Mouse (Mus musculus) ES-E14 (cell line): ENCODE data around the gene Stox2. TPM values are rescaled to one million over a fixed set of nuclear protein-coding genes. Genes with fewer than 3 reads are reported as not detected.

Experiments used
- DNase-seq: peaks from one replicate; pipeline ENCODE4 v3.0.0-alpha.2; 2013; ENCODE audit warnings: low read depth, low spot score
- H3K27ac ChIP-seq: 2 replicates; pipeline ENCODE4 v1.5.1; 2012; ENCODE audit warnings: low read depth, mild to moderate bottlenecking, low read length, moderate library complexity, mixed read lengths; ENCODE audit not compliant: poor library complexity, insufficient read depth, severe bottlenecking
- H3K36me3 ChIP-seq: 2 replicates; pipeline ENCODE4 v1.6.1; 2012; ENCODE audit warnings: mild to moderate bottlenecking, low read length, moderate library complexity, mixed read lengths; ENCODE audit not compliant: control insufficient read depth, poor library complexity, insufficient read depth, severe bottlenecking
- H3K4me1 ChIP-seq, 2 experiments: fragments of 150-350 bp in 1 of 2; sonication (generic) in 1 of 2; 2 replicates each; pipeline ENCODE4 v1.6.1; 2012; ENCODE audit warnings: low read length in 2 of 2, mild to moderate bottlenecking in 1 of 2, mixed read lengths in 1 of 2; ENCODE audit not compliant: control insufficient read depth in 2 of 2, insufficient read depth in 2 of 2, poor library complexity in 1 of 2
- H3K4me3 ChIP-seq, 2 experiments: fragments of 150-350 bp in 1 of 2; sonication (generic) in 1 of 2; 2 replicates each; pipeline ENCODE4 v1.5.1; 2012; ENCODE audit warnings: low read length in 2 of 2, low read depth in 1 of 2, mild to moderate bottlenecking in 1 of 2, mixed read lengths in 1 of 2; ENCODE audit not compliant: insufficient read depth in 1 of 2, poor library complexity in 1 of 2, severe bottlenecking in 1 of 2
- H3K9ac ChIP-seq: 2 replicates; pipeline ENCODE4 v1.6.1; 2012; ENCODE audit warnings: low read depth, mild to moderate bottlenecking, low read length, mixed read lengths; ENCODE audit not compliant: poor library complexity, insufficient read depth, severe bottlenecking
- H3K9me3 ChIP-seq: fragments of 150-350 bp; sonication (generic); 2 replicates; pipeline ENCODE4 v1.6.1; 2012; ENCODE audit warnings: low read depth, mild to moderate bottlenecking, low read length; ENCODE audit not compliant: control insufficient read depth, insufficient read depth
- CHD2 ChIP-seq: IDR thresholded peaks from 2 replicates; pipeline ENCODE4 v1.6.1; 2014; ENCODE audit warnings: mild to moderate bottlenecking, low read depth, low read length, inconsistent platforms
- HCFC1 ChIP-seq: IDR thresholded peaks from 2 replicates; pipeline ENCODE4 v1.6.1; 2012; ENCODE audit warnings: low read length, inconsistent platforms, borderline replicate concordance; ENCODE audit not compliant: insufficient read depth
- MAFK ChIP-seq: IDR thresholded peaks from 2 replicates; pipeline ENCODE4 v1.6.1; 2014; ENCODE audit warnings: mild to moderate bottlenecking, low read depth, low read length, inconsistent platforms; ENCODE audit not compliant: insufficient read depth
- ZC3H11A ChIP-seq: IDR thresholded peaks from 2 replicates; pipeline ENCODE4 v1.6.1; 2012; ENCODE audit warnings: low read depth, mild to moderate bottlenecking, inconsistent platforms, low read length, borderline replicate concordance
- ZNF384 ChIP-seq: IDR thresholded peaks from 2 replicates; pipeline ENCODE4 v1.6.1; 2012; ENCODE audit warnings: low read depth, low read length, inconsistent platforms
- in situ Hi-C, 2 experiments: fragments of 600-800 bp; cut with MboI; formaldehyde crosslinking; loops; one replicate each; pipeline ENCODE4 v1.15.1; 2025; ENCODE audit warnings: low sequenced_read_pairs in 2 of 2, inconsistent platforms in 1 of 2; ENCODE audit not compliant: unreplicated experiment in 2 of 2
- total RNA-seq: library from RNA; depleted of rRNA; stranded (reverse); fragments of 300-350 nt; gene quantifications from 2 replicates; pipeline ENCODE4 v1.2.3, GENCODE M21; 2012

Stox2 gene
- total RNA-seq, 1 experiment = 6.8 TPM

DNA sequence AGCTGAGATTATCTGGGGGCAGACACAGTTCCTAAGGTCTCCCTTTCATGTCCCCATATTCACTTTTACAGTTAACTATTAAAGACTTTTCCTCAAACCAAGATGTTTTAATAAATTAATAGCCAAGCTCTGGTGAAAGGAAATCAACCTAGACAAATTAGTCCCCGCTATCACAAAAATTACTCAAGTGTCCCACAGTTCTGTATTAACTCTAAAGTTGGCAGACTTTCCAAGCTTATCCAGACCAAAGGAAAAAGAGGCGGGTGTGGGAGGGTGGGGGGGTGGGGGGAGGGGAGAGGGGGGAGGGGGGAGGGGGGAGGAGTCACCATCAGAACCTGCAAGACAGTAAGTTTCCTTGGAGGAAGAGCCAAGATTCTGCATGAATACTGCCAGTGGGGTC, 41.3 kb downstream of the Stox2 start:
- H3K9ac ChIP-seq = no peak overlapping the region
- DNase-seq = no peak
- no peaks in the 10 kb centered on the region for H3K9me3 ChIP-seq
- no peaks in the 10 kb centered on the region; a peak in 1 of 4 replicates for H3K4me1 ChIP-seq
- no peak overlapping the region for H3K27ac ChIP-seq
- H3K36me3 ChIP-seq = no peaks in the 10 kb centered on the region
- in situ Hi-C loops = no loop called here
- H3K4me3 ChIP-seq = no peak overlapping the region
- TF ChIP-seq MAFK (no peak), CHD2 (no peak), HCFC1 (no peak), ZC3H11A (no peak), ZNF384 (no peak)

DNA sequence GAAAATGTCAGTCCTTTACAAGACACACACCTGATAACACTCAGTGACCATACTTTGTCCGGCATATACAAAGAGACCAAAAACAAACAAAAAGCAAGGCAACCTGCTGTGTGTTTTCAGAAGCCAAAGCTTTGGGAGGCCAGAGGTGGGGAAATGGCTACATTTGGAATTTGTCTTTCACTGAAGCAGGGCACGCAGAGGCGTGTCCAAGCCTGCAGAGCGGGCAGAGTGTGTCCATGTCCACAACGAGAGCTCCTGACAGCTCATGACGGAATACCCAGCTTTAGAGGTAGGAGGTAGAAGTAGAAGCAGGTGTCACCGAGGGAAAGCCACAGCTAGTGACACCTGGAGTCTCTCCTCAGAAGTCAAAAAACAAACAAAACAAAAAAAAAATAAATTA, 53.2 kb downstream of the Stox2 start:
- no peak overlapping the region for H3K27ac ChIP-seq
- in situ Hi-C loops = no loop called here
- H3K4me3 ChIP-seq = no peak overlapping the region
- H3K9ac ChIP-seq = no peak overlapping the region
- H3K4me1 ChIP-seq = peaks cover 2 to 16% of the 10 kb centered on the region in 2 experiments; a peak in 1 of 4 replicates
- TF ChIP-seq MAFK (no peak), CHD2 (no peak), ZNF384 (no peak), ZC3H11A (no peak), HCFC1 (no peak)
- no peak for DNase-seq
- H3K36me3 ChIP-seq = no peaks in the 10 kb centered on the region
- H3K9me3 ChIP-seq = no peaks in the 10 kb centered on the region

DNA sequence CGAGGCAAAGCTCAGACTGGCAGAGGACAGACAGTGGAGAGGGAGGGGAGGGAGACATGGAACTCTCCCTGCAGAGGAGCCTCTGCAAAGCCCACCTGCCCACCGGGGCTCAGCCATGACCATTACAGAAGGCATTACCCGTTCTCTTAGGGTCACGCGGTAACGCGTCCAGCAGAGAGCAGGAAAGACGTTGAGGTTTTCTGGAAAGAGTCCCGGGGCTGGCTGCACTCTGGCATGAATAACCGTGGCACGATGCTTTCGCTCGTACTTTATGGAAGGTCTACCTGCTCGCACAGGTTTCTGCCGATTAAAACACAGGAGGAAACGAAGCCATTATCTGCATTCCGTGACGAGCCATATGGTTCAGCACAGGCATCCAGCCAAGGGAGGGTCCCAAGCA, 53.9 kb downstream of the Stox2 start:
- in situ Hi-C loops = no loop called here
- Histone ChIP-seq H3K36me3 (no peaks in the 10 kb centered on the region), H3K27ac (no peak overlapping the region), H3K9me3 (no peaks in the 10 kb centered on the region), H3K9ac (no peak overlapping the region), H3K4me3 (peak overlapping the region in 1 of 2 experiments; percentile 29; a peak in 2 of 4 replicates), H3K4me1 (peaks cover 2 to 18% of the 10 kb centered on the region in 2 experiments; a peak in 1 of 4 replicates)
- DNase-seq = no peak
- TF ChIP-seq MAFK (no peak), ZC3H11A (no peak), CHD2 (no peak), HCFC1 (no peak), ZNF384 (no peak)

DNA sequence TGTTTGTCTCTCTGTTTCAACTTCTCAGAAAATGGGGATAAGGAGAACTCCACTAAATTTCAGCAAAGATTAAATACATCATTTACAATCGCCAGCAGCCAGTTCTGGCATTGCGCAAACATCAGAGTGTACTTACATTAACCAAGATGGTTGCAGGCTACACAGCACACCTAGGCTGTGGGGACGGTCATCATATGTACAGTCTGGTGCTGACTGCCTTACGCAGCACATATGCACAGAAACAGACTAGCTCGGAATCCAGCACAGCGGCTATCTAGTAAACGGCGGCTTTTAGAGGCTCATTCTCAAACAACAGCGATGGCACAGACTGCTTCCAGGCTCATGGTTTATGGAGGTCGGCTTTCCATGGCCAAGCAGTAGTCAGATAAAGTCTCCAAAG, 54.3 kb downstream of the Stox2 start:
- peaks cover 2 to 19% of the 10 kb centered on the region in 2 experiments; a peak in 1 of 4 replicates for H3K4me1 ChIP-seq
- no peak overlapping the region for H3K9ac ChIP-seq
- in situ Hi-C loops = no loop called here
- no peaks in the 10 kb centered on the region for H3K9me3 ChIP-seq
- no peaks in the 10 kb centered on the region for H3K36me3 ChIP-seq
- no peak for DNase-seq
- no peak overlapping the region for H3K27ac ChIP-seq
- TF ChIP-seq ZC3H11A = no peak
- peak overlapping the region in 1 of 2 experiments; percentile 29; a peak in 2 of 4 replicates for H3K4me3 ChIP-seq

DNA sequence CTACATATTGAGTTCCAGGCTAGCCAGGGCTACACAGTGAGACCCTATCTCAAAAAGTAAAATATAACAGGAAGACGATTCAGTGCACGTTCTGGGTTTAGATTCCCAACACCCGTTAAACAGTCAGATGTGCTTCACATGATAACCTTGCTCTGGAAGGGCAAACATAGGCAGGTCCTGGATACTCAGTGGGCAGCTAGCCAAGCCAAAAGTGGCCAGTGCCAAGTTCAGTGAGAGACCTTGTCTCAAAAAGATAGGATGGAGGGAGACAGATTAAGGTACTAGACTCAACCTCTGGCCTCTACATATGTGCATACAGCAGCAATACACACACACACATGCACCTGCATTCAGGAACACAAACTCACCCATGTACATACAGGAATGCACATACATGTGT, 56.7 kb downstream of the Stox2 start:
- Histone ChIP-seq H3K9ac (no peak overlapping the region), H3K36me3 (no peaks in the 10 kb centered on the region), H3K27ac (no peak overlapping the region), H3K4me1 (peaks cover 2 to 20% of the 10 kb centered on the region in 2 experiments; a peak in 1 of 4 replicates), H3K4me3 (no peak overlapping the region), H3K9me3 (no peaks in the 10 kb centered on the region)
- in situ Hi-C loops = no loop called here
- TF ChIP-seq HCFC1 = no peak
- TF ChIP-seq ZNF384 = no peak
- no peak for TF ChIP-seq MAFK
- no peak for TF ChIP-seq ZC3H11A
- no peak for TF ChIP-seq CHD2
- DNase-seq = no peak
